Mouse (Mus musculus): Measurements from ENCODE around the gene Pou4f1. TPM values are rescaled to one million over a fixed set of nuclear protein-coding genes. Genes with fewer than 3 reads are reported as not detected.

The Pou4f1 gene
- polyA plus RNA-seq, 1 experiment from 2014 or later = 1.5 TPM

- 81% methylated on average over 14 of the region's 14 CpGs for WGBS
Observed at GRCm38 (mm10) chr14:104423688-104424470, 43.9 kb downstream of the Pou4f1 start.

More at GRCm38 (mm10) chr14:104423688-104424470, 43.9 kb downstream of the Pou4f1 start:
- Histone ChIP-seq H3K36me3 (replicated peaks) (no peaks in the 10 kb centered on the region), H3K9me3 (no peaks in the 10 kb centered on the region), H3K4me3 (no peak overlapping the region), H3K27me3 (ENCODE audit: poor library complexity, severe bottlenecking) (no peaks in the 10 kb centered on the region), H3K4me1 (no peaks in the 10 kb centered on the region; the same call in 1 of the 2 replicates), H3K27ac (no peak overlapping the region)
- no peak for DNase-seq (ENCODE audit: extremely low spot score, low spot score)

Other genes with a start within 250 kb of the Pou4f1 start
- 46.8 and 55.6 TPM in 2 replicates for gene Rnf219, start 54.6 kb upstream of the Pou4f1 start, polyA plus RNA-seq (2016; fragmentation: Nextera tagmentation; extraction: Ambion mirVana)